Mouse (Mus musculus) inflammation-experienced regulatory T-cells (primary cell): Measurements from ENCODE around the gene Tomm7. TPM values are rescaled to one million over a fixed set of nuclear protein-coding genes. Genes with fewer than 3 reads are reported as not detected.

Experiments used
- polyA plus RNA-seq, 2 experiments: library from polyadenylated mRNA; unstranded; fragments of 100-300 nt; shearing (Covaris generic); gene quantifications; one replicate each; pipeline ENCODE4 v1.2.1; 2017

Gene Tomm7
- polyA plus RNA-seq, result 10 to 100 TPM; 62.8 to 70.6 TPM

GRCm38 (mm10) chr5:23843674-23844530, at the start of gene Tomm7:
TSS of gene Tomm7 (minus strand) at chr5:23844161.

Other genes with a start within 250 kb of the Tomm7 start
- 10 to 100 TPM; 47.2 to 56.6 TPM for gene Srpk2, start 159.5 kb downstream of the Tomm7 start, polyA plus RNA-seq
- 10 to 100 TPM; 17.6 to 26.8 TPM for gene Pus7, start 60.5 kb downstream of the Tomm7 start, polyA plus RNA-seq
- gene Rint1, start 56.5 kb downstream of the Tomm7 start, polyA plus RNA-seq, result 10 to 100 TPM; 22.2 to 28.9 TPM
- 10 to 100 TPM; 17.3 to 18.6 TPM for gene Fam126a, start 186.5 kb upstream of the Tomm7 start, polyA plus RNA-seq